Mouse (Mus musculus): ENCODE results near the gene Cenpb.

DNA sequence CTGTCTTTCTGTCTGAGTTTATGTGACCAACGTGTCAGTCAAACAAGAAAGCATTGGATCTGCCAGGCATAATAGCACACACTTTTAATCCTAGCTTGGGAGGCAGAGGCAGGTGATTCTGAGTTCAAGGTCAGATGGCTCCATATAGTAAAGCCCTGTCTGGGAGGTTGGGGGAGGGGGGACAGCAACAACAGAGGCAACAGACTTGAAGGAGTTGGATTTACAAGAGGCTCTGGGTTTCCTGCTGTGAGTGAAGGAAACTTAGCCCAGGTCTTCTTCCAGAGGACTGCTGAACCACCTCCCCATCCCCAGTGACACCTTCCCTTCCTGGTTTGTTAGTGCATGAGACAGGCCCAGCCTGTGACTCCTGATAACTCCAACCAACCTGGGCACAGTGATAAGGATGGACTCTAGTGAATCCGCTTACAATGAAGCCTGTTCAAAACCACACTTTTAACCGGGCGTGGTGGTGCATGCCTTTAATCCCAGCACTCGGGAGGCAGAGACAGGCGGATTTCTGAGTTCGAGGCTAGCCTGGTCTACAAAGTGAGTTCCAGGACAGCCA lies 27.6 kb downstream of the Cenpb start:
- TF ChIP-seq CTCF (conservative IDR thresholded peaks at IDR 0.05; ENCODE audit: low read length) (no peak), NANOG (IDR thresholded peaks at IDR 0.05; ENCODE audit: borderline replicate concordance, low read length) (no peak)

Data from E14TG2a.4 (cell line).